In the genomic region with DNA sequence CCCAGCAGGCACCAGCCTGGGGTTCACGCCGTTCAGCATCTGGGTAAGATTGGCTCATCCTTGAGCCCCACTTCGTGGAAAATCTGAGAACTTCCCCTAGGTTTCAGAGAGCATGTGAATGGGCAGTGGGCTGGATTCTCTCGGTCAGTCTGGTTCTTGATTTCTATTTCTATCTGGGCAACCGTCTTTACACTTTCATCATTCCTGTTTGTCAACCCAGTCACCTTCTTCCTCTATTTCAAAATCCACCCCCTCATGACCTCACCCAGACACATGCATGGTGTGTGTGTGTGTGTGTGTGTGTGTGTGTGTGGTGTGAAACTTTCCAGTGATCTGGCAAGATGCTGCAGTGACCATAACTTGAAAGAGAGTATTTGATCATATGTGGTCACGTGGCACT, we compare ENCODE assay signal across 20 mouse cellular contexts. TPM values are rescaled to one million over a fixed set of nuclear protein-coding genes. Genes with fewer than 3 reads are reported as not detected.
DNase-seq lines count a peak whose midpoint lies in the region.
"Had no signal": no experiment of that assay in that cellular context is flagged by ENCODE, and none has a peak within 500 bp of the region (broad histone marks: within the 10 kb centered on the region; RNA-seq: fewer than 3 reads in every experiment).

No protein-coding gene starts in this region.

- no peak overlapping the region for H3K4me3 ChIP-seq in macrophage (ENCODE audit: inconsistent target)
- H3K4me3 ChIP-seq: liver, embryonic 13.5 days; megakaryocyte, embryonic 14.5 days had no signal

- peak overlapping the region; percentile 43 for H3K27ac ChIP-seq in macrophage
- H3K27ac ChIP-seq: hindbrain, postnatal 0 days; kidney, postnatal 0 days; liver, embryonic 13.5 days; stomach, postnatal 0 days had no signal

- WGBS in macrophage (ENCODE audit: missing documents) = 8% methylated on average over 6 of the region's 6 CpGs

- H3K36me3 ChIP-seq in macrophage (ENCODE audit: inconsistent target) = no peaks in the 10 kb centered on the region
- no peaks in the 10 kb centered on the region for H3K36me3 ChIP-seq in splenic B cell, adult 2 months (ENCODE audit: control insufficient read depth, insufficient read depth, low read length, poor library complexity, severe bottlenecking)
- H3K36me3 ChIP-seq: liver, embryonic 13.5 days had no signal

- no peaks in the 10 kb centered on the region for H3K27me3 ChIP-seq in splenic B cell, adult 2 months (ENCODE audit: control insufficient read depth, insufficient read depth, low read length, poor library complexity, severe bottlenecking)
- H3K27me3 ChIP-seq: liver, embryonic 13.5 days had no signal

- H3K79me2 ChIP-seq in macrophage (ENCODE audit: inconsistent target) = no peaks in the 10 kb centered on the region

- DNase-seq in layer of hippocampus, adult 9-11 months = peak; percentile 85
- DNase-seq in layer of hippocampus, postnatal 14 days (ENCODE audit: low spot score in 2 of 2) = no peak
- peak; percentile 41 to 51 for DNase-seq in lung, postnatal 4 days
- no peak for DNase-seq in lung, postnatal 10 days
- DNase-seq in splenic B cell, adult 2 months (ENCODE audit: low read depth, low spot score) = peak; percentile 57
- DNase-seq in kidney, adult 11 months = no peak
- DNase-seq in urinary bladder, adult 18-20 months (ENCODE audit: low spot score in 2 of 2) = no peak
- DNase-seq: cerebellum, adult 11-12 months; cerebellum, postnatal 14 days; embryo, embryonic 11 days; heart, postnatal 4 days; left cerebral cortex, postnatal 4 days; liver, embryonic 13.5 days; midbrain, embryonic 14.5 days; right cerebral cortex, postnatal 4 days had no signal

RNA-seq across cellular contexts. Expression of a gene that starts 49.2 kb away (rescaled TPM):
- 100 to 1,000 TPM; 103 to 117 TPM for total RNA-seq in layer of hippocampus, postnatal 14 days (2021)
- total RNA-seq in macrophage (2018; cell fraction: chromatin; rRNA removed) = 10 to 100 TPM in 13 of 26 experiments, 1 to 10 TPM in 12, under 1 TPM in 1; 0.96 to 52.6 (median 9.9) TPM
- 100 to 1,000 TPM in 13 of 26 experiments, 10 to 100 TPM in 13; 11.8 to 220 (median 99.5) TPM for total RNA-seq in macrophage (2018; cell fraction: cytosol; rRNA removed)
- 100 to 1,000 TPM in 8 of 26 experiments, 10 to 100 TPM in 15, 1 to 10 TPM in 3; 8.1 to 185 (median 27.5) TPM for total RNA-seq in macrophage (2018; cell fraction: nucleus; rRNA removed)
- polyA plus RNA-seq in macrophage (2018) = 296 to 414 TPM (median 359 TPM) in 3 replicates

Comparison
In these comparisons a context has a peak if more than half of its experiments do, and no peak if none do; other contexts are left out.
1. DNase-seq: peak in layer of hippocampus, adult 9-11 months (single experiment), lung, postnatal 4 days (2 of 2) and splenic B cell, adult 2 months (single experiment); none in layer of hippocampus, postnatal 14 days (0 of 2), lung, postnatal 10 days (single experiment), kidney, adult 11 months (single experiment) and urinary bladder, adult 18-20 months (0 of 2).